In the genomic region with DNA sequence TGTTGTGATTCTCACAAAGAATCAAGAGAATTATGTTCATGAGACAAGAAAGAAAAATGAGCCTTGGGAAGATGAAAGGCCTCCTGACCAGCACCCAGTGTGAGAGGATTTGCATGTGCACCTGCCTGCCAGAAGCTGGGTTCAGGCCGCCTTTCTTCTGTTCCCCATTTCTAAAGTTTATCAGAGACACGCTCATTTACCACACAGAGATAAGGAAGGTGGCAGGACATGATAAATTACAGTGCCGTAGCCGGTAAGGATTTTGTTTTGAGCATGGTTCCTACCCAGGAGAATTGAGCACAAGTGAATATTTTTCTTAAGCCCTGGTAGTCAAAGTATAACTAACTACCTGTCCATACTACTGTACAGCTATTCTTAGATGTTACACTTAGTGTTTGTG, we compare ENCODE assay signal across 14 mouse cellular contexts.
"Had no signal": no experiment of that assay in that cellular context is flagged by ENCODE, and none has a peak within 500 bp of the region (broad histone marks: within the 10 kb centered on the region; RNA-seq: fewer than 3 reads in every experiment).

No protein-coding gene starts in this region.

- ATAC-seq: lung, postnatal 0 days; midbrain, embryonic 16.5 days had no signal

- DNase-seq: kidney, adult 18-20 months; kidney, postnatal 10 days; lung, adult 2 months; lung, postnatal 36 days; right cerebral cortex, postnatal 14 days; thymus, adult 2 months; thymus, postnatal 25 days had no signal

- H3K36me3 ChIP-seq: limb, embryonic 15.5 days; midbrain, embryonic 12.5 days; neural tube, embryonic 13.5 days; stomach, embryonic 15.5 days had no signal

- H3K4me3 ChIP-seq: limb, embryonic 15.5 days; megakaryocyte, embryonic 14.5 days; midbrain, embryonic 12.5 days; neural tube, embryonic 13.5 days; stomach, embryonic 15.5 days had no signal

- H3K27me3 ChIP-seq: limb, embryonic 15.5 days; megakaryocyte, embryonic 14.5 days; midbrain, embryonic 12.5 days; neural tube, embryonic 13.5 days; stomach, embryonic 15.5 days had no signal

- H3K4me1 ChIP-seq: limb, embryonic 15.5 days; megakaryocyte, embryonic 14.5 days; midbrain, embryonic 12.5 days; neural tube, embryonic 13.5 days; stomach, embryonic 15.5 days had no signal

- H3K27ac ChIP-seq: limb, embryonic 15.5 days; midbrain, embryonic 12.5 days; neural tube, embryonic 13.5 days; stomach, embryonic 15.5 days had no signal

- H3K4me2 ChIP-seq: limb, embryonic 15.5 days; midbrain, embryonic 12.5 days; neural tube, embryonic 13.5 days; stomach, embryonic 15.5 days had no signal

- H3K9ac ChIP-seq: limb, embryonic 15.5 days; midbrain, embryonic 12.5 days; neural tube, embryonic 13.5 days; stomach, embryonic 15.5 days had no signal

- H3K9me3 ChIP-seq: limb, embryonic 15.5 days; megakaryocyte, embryonic 14.5 days; midbrain, embryonic 12.5 days; neural tube, embryonic 13.5 days; stomach, embryonic 15.5 days had no signal
